Mouse (Mus musculus): ENCODE measurements around the gene Dbil5. TPM values are rescaled to one million over a fixed set of nuclear protein-coding genes. Genes with fewer than 3 reads are reported as not detected.
"Not testable (repeated sequence)": the region's sequence is repeated elsewhere in the genome, so short reads cannot be mapped to it uniquely, and the experiment has no call there.

Dbil5 gene
- polyA plus RNA-seq, 1 experiment from 2014 or later = 1.1 TPM

DNA sequence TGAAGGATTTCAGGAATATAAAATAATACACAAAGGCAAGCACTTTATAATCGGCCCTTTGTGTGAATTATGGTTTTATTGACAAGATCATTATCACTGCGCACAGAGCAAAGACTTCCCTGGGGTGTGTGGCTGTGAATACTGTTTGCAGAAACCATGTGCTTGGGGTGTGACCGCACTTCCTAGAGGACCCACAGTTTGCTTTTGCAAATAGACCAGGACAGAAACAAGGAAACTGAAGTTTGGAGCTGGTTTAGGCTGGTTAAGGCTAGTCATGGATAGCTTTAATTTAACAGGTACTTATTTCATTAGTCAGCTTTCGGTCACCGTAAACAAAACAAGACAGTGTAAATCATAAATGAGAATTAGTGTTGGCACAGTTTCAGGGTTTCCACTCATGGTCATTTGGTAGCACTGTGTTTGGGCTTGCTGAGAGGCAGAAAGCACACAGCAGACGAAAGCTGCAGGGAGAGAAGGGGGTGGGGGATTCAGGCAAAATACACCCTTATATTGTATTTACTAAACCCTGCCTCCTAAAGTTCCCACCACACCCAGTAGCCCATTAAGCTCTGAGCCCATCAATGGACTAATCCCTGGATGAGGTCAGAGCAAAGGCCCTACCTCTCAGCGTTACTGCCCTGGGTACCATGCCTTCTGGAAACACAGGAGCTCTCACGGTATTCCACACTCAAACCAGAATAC is 21.0 kb upstream of the Dbil5 start:
- no peak for DNase-seq
- no peak overlapping the region for H3K9ac ChIP-seq (replicated peaks; ENCODE audit: low read length)
- 60% methylated on average over 8 of the region's 8 CpGs for WGBS

DNA sequence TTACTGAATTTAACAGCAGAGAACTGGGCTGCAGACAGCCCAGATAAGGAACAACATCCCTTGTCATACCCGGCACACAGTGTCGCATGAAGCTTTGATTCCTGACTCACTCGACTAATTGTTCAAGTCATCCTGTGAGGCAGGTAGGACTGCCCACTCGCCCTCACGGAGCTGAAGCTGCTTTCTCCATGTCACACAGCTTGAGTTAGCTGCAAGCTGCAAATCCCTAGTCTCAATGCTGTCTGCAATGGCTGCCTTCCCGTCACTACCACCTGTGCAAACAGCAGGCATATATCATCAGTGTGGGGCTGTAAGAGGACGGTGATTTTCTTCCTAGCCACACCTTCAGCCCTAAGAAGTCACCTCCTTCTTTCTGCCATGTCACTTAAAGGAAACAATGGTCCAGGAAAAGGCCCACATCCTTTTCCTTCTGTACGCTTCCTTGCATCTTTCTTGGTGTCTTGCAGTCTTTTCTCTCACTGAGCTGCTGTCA is 20.4 kb upstream of the Dbil5 start:
- ATAC-seq (ENCODE audit: low FRiP score, low TSS enrichment) (no peak), DNase-seq (no peak)
- Histone ChIP-seq H3K36me3 (ENCODE audit: control insufficient read depth, insufficient read depth, low read length) (no peaks in the 10 kb centered on the region), H3K4me1 (ENCODE audit: control insufficient read depth, insufficient read depth, low read length) (no peaks in the 10 kb centered on the region), H3K4me2 (ENCODE audit: low read length) (no peak overlapping the region), H3K9me3 (ENCODE audit: control insufficient read depth, low read length) (no peaks in the 10 kb centered on the region), H3K9ac (replicated peaks; ENCODE audit: low read length) (no peak overlapping the region), H3K27me3 (ENCODE audit: control insufficient read depth, insufficient read depth, low read length) (no peaks in the 10 kb centered on the region), H3K27ac (replicated peaks; ENCODE audit: low read depth, low read length) (no peak overlapping the region), H3K4me3 (replicated peaks; ENCODE audit: low read depth, low read length) (no peak overlapping the region)
- 58% methylated on average over 8 of the region's 8 CpGs for WGBS

More for the DNA sequence above, 21.0 kb upstream of the Dbil5 start:
- Histone ChIP-seq H3K27ac (replicated peaks; ENCODE audit: low read depth, low read length) (no peak overlapping the region), H3K27me3 (ENCODE audit: control insufficient read depth, insufficient read depth, low read length) (no peaks in the 10 kb centered on the region), H3K9me3 (ENCODE audit: control insufficient read depth, low read length) (no peaks in the 10 kb centered on the region), H3K4me3 (replicated peaks; ENCODE audit: low read depth, low read length) (no peak overlapping the region), H3K36me3 (ENCODE audit: control insufficient read depth, insufficient read depth, low read length) (no peaks in the 10 kb centered on the region), H3K4me1 (ENCODE audit: control insufficient read depth, insufficient read depth, low read length) (no peaks in the 10 kb centered on the region), H3K4me2 (ENCODE audit: low read length) (no peak overlapping the region)
- ATAC-seq (ENCODE audit: low FRiP score, low TSS enrichment) = no peak

DNA sequence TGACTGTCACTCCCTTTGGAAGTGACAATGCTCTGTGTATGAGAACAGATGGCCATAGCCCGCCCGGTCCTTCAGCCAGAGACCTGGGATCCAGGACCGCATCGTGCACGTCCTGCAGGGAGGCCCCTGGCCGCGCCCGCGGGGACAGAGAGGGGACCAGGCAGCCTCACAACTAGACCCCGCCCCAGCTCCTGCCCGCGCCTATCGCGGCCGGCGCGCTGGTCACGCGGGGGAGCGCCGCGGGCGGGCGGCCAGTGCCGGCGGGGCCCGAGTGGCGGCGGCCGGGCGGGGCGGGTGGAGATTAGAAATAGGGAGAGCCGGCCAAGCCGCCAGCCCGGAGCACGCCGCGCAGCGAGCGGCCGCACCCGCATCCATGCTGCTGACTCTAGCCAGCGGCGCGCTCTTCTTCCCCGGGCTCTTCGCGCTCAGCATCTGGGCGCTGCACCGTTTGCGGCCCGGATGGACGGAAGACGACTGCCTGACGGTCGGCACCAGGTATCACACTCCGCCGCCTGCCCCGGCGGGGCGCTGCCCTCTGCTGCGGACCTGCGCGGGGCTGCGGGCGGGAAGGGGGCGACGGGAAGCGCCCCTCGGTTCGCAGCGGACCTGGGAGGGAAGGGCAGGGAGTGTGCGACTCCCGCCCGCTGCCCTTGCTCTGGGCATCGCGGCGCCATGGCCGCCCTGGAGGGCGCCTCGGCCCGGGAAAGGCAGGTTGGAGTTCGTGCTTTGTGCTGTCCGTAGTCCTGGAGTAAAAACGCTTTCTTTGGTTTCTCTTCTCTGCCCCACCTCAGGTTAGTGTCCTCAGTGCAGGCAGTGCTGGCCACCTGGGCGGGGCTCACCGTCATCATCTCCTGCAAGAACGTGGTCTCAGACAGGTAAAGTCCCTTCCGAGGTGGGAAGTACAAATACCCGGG is 15.4 kb upstream of the Dbil5 start:
- under 1% methylated on average over 87 of the region's 90 CpGs for WGBS
- ATAC-seq (ENCODE audit: low FRiP score, low TSS enrichment) (peak; percentile 95), DNase-seq (peak; percentile 91)
- H3K27ac ChIP-seq (replicated peaks; ENCODE audit: low read depth, low read length) = peak overlapping the region; percentile 87
- H3K36me3 ChIP-seq (ENCODE audit: control insufficient read depth, insufficient read depth, low read length) = peaks cover 20% of the 10 kb centered on the region
- no peaks in the 10 kb centered on the region for H3K27me3 ChIP-seq (ENCODE audit: control insufficient read depth, insufficient read depth, low read length)
- no peaks in the 10 kb centered on the region for H3K9me3 ChIP-seq (ENCODE audit: control insufficient read depth, low read length)
- H3K4me2 ChIP-seq (ENCODE audit: low read length) = peak overlapping the region; percentile 87
- peak overlapping the region; percentile 93 for H3K9ac ChIP-seq (replicated peaks; ENCODE audit: low read length)
- peak overlapping the region; percentile 88 for H3K4me3 ChIP-seq (replicated peaks; ENCODE audit: low read depth, low read length)
- peaks cover 6% of the 10 kb centered on the region; the same call in 1 of the 2 replicates for H3K4me1 ChIP-seq (ENCODE audit: control insufficient read depth, insufficient read depth, low read length)

DNA sequence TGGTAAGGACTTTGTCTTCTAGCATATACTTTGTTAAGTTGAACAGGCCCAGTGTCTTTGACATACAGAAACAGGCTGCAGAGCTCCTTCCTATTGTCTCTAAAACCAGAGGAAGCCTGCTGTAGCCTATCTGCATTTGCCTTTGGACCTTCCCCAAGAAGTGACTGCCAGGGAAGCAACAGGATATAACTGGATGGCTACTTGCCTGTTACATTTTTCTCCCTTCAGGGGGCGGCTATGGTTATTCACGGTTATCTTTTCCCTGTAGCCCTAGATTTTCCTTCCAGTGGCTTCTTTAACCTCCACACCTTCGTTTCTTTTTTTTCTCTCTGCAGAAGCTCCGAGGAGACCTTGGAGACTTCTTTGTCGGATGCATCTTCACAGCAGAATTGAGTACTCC is 10.6 kb upstream of the Dbil5 start:
- ATAC-seq (ENCODE audit: low FRiP score, low TSS enrichment) (no peak), DNase-seq (no peak)
- peaks cover 57% of the 10 kb centered on the region for H3K36me3 ChIP-seq (ENCODE audit: control insufficient read depth, insufficient read depth, low read length)
- H3K4me2 ChIP-seq (ENCODE audit: low read length) = no peak overlapping the region
- H3K27ac ChIP-seq (replicated peaks; ENCODE audit: low read depth, low read length) = no peak overlapping the region
- H3K9ac ChIP-seq (replicated peaks; ENCODE audit: low read length) = no peak overlapping the region
- H3K4me3 ChIP-seq (replicated peaks; ENCODE audit: low read depth, low read length) = no peak overlapping the region
- H3K27me3 ChIP-seq (ENCODE audit: control insufficient read depth, insufficient read depth, low read length) = no peaks in the 10 kb centered on the region
- WGBS = 93% methylated on average over 5 of the region's 5 CpGs
- H3K9me3 ChIP-seq (ENCODE audit: control insufficient read depth, low read length) = no peaks in the 10 kb centered on the region
- peaks cover 6% of the 10 kb centered on the region; the same call in 1 of the 2 replicates for H3K4me1 ChIP-seq (ENCODE audit: control insufficient read depth, insufficient read depth, low read length)

DNA sequence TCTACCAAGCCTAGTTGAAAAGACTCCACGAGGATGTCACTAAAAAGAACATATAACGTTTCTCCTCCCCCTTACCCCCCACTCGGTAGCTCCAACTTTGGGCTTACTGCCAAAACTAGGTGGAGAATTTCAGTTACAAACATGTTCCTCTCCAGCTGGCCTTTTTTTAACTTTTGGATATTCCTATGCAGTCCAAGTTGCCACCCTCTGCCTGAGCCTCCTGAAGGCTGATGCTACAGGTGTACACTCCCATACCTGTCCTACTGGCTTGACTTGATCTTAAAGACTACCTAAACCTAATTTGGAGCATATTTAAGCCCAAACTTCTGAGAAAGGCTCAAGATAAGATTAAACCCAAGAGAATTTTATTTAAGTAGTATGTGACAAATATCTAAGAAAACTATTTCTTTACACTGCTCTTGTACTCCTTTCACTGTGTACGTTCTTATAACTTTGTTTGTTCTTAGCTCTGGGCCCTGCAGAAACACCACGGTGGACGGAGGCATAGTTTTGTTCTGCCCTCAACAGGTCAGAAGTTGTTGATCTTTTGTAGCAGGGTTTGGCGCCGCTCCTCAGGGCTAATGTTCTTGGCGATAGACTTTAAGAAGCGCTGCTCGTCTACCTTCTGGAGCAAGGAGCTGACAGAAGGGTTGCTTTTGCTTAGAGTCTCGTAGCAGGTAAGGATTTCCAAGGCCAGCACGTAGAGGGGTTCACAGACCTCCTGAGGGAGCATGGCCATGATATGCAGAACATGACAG is 7.0 kb upstream of the Dbil5 start:
- DNase-seq (no peak), ATAC-seq (ENCODE audit: low FRiP score, low TSS enrichment) (no peak)
- Histone ChIP-seq H3K36me3 (ENCODE audit: control insufficient read depth, insufficient read depth, low read length) (peaks cover 68% of the 10 kb centered on the region), H3K4me3 (replicated peaks; ENCODE audit: low read depth, low read length) (no peak overlapping the region), H3K9me3 (ENCODE audit: control insufficient read depth, low read length) (no peaks in the 10 kb centered on the region), H3K9ac (replicated peaks; ENCODE audit: low read length) (no peak overlapping the region), H3K4me1 (ENCODE audit: control insufficient read depth, insufficient read depth, low read length) (no peaks in the 10 kb centered on the region), H3K4me2 (ENCODE audit: low read length) (no peak overlapping the region), H3K27me3 (ENCODE audit: control insufficient read depth, insufficient read depth, low read length) (no peaks in the 10 kb centered on the region), H3K27ac (replicated peaks; ENCODE audit: low read depth, low read length) (no peak overlapping the region)
- WGBS = 92% methylated on average over 13 of the region's 13 CpGs

DNA sequence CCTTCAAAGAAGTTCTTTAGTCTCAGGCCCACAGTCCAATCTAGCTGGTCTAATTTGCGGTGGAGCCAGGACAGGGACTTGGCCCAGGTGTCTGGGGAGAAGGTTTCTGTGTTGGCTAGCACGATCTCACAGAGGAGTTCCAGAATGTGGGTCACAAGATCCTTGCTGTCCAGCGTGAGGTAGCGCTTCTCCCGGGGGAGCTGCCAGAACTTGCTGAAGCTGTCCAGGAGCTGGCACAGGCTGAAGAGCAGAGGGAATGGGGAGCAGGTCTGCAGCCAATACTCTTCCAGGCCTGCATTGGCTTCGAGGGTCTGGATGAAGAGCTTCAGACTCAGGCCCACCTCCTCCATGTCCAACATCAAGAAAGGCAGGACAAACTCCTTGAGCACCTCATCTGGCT is 5.8 kb upstream of the Dbil5 start:
- WGBS = 94% methylated on average over 5 of the region's 6 CpGs
- not testable (repeated sequence) for ATAC-seq (ENCODE audit: low FRiP score, low TSS enrichment); H3K9me3 ChIP-seq (ENCODE audit: control insufficient read depth, low read length); H3K4me3 ChIP-seq (replicated peaks; ENCODE audit: low read depth, low read length); H3K4me1 ChIP-seq (ENCODE audit: control insufficient read depth, insufficient read depth, low read length); DNase-seq; H3K27me3 ChIP-seq (ENCODE audit: control insufficient read depth, insufficient read depth, low read length); H3K27ac ChIP-seq (replicated peaks; ENCODE audit: low read depth, low read length); H3K9ac ChIP-seq (replicated peaks; ENCODE audit: low read length); H3K4me2 ChIP-seq (ENCODE audit: low read length)
- H3K36me3 ChIP-seq (ENCODE audit: control insufficient read depth, insufficient read depth, low read length) = peaks cover 60% of the 10 kb centered on the region

DNA sequence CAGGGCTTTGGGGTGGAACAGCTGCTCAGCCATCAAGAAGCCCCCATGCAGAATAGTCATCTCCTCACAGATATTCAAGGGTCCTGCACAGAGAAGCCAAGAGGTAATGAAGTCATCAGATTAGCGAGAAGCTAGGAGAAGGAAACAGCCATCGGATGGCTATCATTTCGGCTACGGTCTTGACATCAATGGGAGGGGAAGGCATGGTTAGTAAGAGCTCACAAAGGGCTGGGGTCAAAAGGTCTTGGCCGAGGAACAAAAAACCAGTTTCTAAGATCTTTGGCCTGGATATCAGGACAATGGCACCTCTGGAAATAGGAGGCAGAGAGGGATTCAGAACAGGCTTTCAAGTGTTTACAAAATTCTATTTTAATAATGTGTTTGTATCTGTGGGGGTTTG is 3.6 kb upstream of the Dbil5 start:
- H3K36me3 ChIP-seq (ENCODE audit: control insufficient read depth, insufficient read depth, low read length) = peaks cover 37% of the 10 kb centered on the region
- ATAC-seq (ENCODE audit: low FRiP score, low TSS enrichment) = no peak
- no peak overlapping the region for H3K4me2 ChIP-seq (ENCODE audit: low read length)
- H3K4me3 ChIP-seq (replicated peaks; ENCODE audit: low read depth, low read length) = no peak overlapping the region
- H3K27me3 ChIP-seq (ENCODE audit: control insufficient read depth, insufficient read depth, low read length) = no peaks in the 10 kb centered on the region
- H3K27ac ChIP-seq (replicated peaks; ENCODE audit: low read depth, low read length) = no peak overlapping the region
- no peak overlapping the region for H3K9ac ChIP-seq (replicated peaks; ENCODE audit: low read length)
- DNase-seq = no peak
- peaks cover 5% of the 10 kb centered on the region; the same call in 1 of the 2 replicates for H3K4me1 ChIP-seq (ENCODE audit: control insufficient read depth, insufficient read depth, low read length)
- H3K9me3 ChIP-seq (ENCODE audit: control insufficient read depth, low read length) = no peaks in the 10 kb centered on the region
- 7% methylated on average over 5 of the region's 5 CpGs for WGBS

- WGBS = 88% methylated on average over 2 of the region's 2 CpGs
- no peak overlapping the region for H3K4me2 ChIP-seq (ENCODE audit: low read length)
- DNase-seq (no peak), ATAC-seq (ENCODE audit: low FRiP score, low TSS enrichment) (no peak)
- no peak overlapping the region for H3K9ac ChIP-seq (replicated peaks; ENCODE audit: low read length)
- peaks cover 36% of the 10 kb centered on the region for H3K36me3 ChIP-seq (ENCODE audit: control insufficient read depth, insufficient read depth, low read length)
- H3K9me3 ChIP-seq (ENCODE audit: control insufficient read depth, low read length) = no peaks in the 10 kb centered on the region
- peaks cover 5% of the 10 kb centered on the region; the same call in 1 of the 2 replicates for H3K4me1 ChIP-seq (ENCODE audit: control insufficient read depth, insufficient read depth, low read length)
- H3K4me3 ChIP-seq (replicated peaks; ENCODE audit: low read depth, low read length) = no peak overlapping the region
- no peak overlapping the region for H3K27ac ChIP-seq (replicated peaks; ENCODE audit: low read depth, low read length)
- H3K27me3 ChIP-seq (ENCODE audit: control insufficient read depth, insufficient read depth, low read length) = no peaks in the 10 kb centered on the region
These were observed 2.4 kb upstream of the Dbil5 start for GRCm38 (mm10) chr11:76215011-76215410.

Measured in midbrain, embryonic 14.5 days (tissue).